Mouse (Mus musculus) intestine, embryonic 16.5 days (tissue): ENCODE data around the gene Ehhadh. TPM values are rescaled to one million over a fixed set of nuclear protein-coding genes. Genes with fewer than 3 reads are reported as not detected.

Source experiments
- ATAC-seq: fragments of 200-750 bp; cut with Nextera tagmentation; 2 replicates; pipeline ENCODE4 v1.8.0; 2017; ENCODE audit warnings: moderate TSS enrichment, moderate library complexity
- H3K27ac ChIP-seq: fragments of 300-500 bp; sonication (generic); 2 replicates; pipeline ENCODE4 v1.5.1; 2014; ENCODE audit warnings: mild to moderate bottlenecking, low read length
- H3K27me3 ChIP-seq: fragments of 300-500 bp; sonication (generic); replicated peaks from 2 replicates; pipeline ENCODE4 v1.6.1; 2014; ENCODE audit warnings: low read length, control low read depth, mixed read lengths; ENCODE audit not compliant: control insufficient read depth, insufficient read depth
- H3K36me3 ChIP-seq: fragments of 300-500 bp; sonication (generic); 2 replicates; pipeline ENCODE4 v1.6.1; 2014; ENCODE audit warnings: low read length, control low read depth; ENCODE audit not compliant: control insufficient read depth, insufficient read depth
- H3K4me1 ChIP-seq: fragments of 300-500 bp; sonication (generic); 2 replicates; pipeline ENCODE4 v1.6.1; 2014; ENCODE audit warnings: low read length, control low read depth, mixed read lengths; ENCODE audit not compliant: control insufficient read depth, insufficient read depth
- H3K4me2 ChIP-seq: fragments of 300-500 bp; sonication (generic); 2 replicates; pipeline ENCODE4 v1.6.1; 2014; ENCODE audit warnings: low read depth, low read length, control low read depth
- H3K4me3 ChIP-seq: fragments of 300-500 bp; sonication (generic); 2 replicates; pipeline ENCODE4 v1.5.1; 2014; ENCODE audit warnings: mild to moderate bottlenecking, low read length
- H3K9ac ChIP-seq: fragments of 300-500 bp; sonication (generic); 2 replicates; pipeline ENCODE4 v1.6.1; 2014; ENCODE audit warnings: low read depth, low read length
- H3K9me3 ChIP-seq: fragments of 300-500 bp; sonication (generic); 2 replicates; pipeline ENCODE4 v1.6.1; 2016; ENCODE audit warnings: low read length, control low read depth; ENCODE audit not compliant: control insufficient read depth
- WGBS: fragments of 180-500 bp; shearing (Covaris S2); extraction: QIAGEN DNeasy Blood & Tissue Kit; methylation state at CpG from one replicate; pipeline ENCODE4 v1.1.7; 2014; 5-methylcytosine and 5-hydroxymethylcytosine counted together
- polyA plus RNA-seq: library from polyadenylated mRNA; unstranded; fragments of >200 nt; fragmentation: Nextera tagmentation; extraction: Ambion mirVana; gene quantifications from 2 replicates; pipeline ENCODE4 v1.2.1, GENCODE M21; 2015

Gene Ehhadh
- 20.2 and 25.9 TPM in 2 replicates for polyA plus RNA-seq

DNA sequence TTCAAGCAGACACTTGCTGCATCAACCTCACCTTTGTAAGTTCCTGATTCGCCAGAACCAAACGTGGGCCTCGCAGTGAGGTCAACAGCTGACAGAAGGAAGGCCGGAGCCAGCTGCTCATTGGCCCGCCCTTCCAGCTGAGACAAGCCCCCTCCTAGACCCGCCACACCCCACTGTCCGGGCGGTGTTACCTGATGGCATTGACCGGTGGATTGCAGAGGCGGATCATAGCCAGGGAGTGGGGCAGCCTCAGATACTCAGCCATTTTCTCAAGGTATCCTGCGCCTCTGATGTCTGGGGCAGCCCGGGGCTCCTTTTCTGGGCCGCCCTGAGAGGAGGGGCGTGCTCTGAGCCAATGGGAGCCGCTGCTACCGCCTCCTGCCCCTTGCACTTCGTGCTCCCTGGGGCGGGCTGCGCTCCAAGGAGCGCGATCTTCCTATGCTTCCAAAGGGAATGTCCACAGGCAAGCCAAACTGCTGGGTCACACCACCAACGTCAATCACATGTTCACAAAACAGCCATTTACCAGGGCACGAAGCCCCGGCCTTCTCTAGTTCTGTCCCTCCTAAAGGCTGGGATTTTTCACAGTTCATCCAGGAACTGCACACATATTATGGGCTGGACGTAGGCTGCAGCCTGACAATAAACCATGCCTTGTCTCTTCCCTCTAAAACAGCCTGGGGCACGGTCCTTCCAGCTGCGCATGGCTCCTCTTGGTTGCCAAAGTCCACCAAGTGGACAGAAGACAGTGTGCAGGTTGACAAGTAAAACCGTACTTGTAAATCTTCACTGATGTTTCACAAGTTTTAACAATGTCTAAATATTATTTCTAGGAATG lies at the start of gene Ehhadh:
Ehhadh (minus strand) TSS at position 292 of the 838 bp plus-strand sequence.
- no peaks in the 10 kb centered on the region for H3K36me3 ChIP-seq
- peak within 1 kb of the TSS; percentile 66 for H3K4me2 ChIP-seq
- H3K4me1 ChIP-seq = peaks cover 4% of the 10 kb centered on the region; the same call in 1 of the 2 replicates
- 4% methylated on average over 28 of the region's 28 CpGs for WGBS
- no peaks in the 10 kb centered on the region for H3K9me3 ChIP-seq
- H3K27ac ChIP-seq = peak within 1 kb of the TSS; percentile 68
- H3K9ac ChIP-seq = peak within 1 kb of the TSS; percentile 75
- ATAC-seq = peak; percentile 98
- H3K4me3 ChIP-seq = peak within 1 kb of the TSS; percentile 59
- H3K27me3 ChIP-seq = no peaks in the 10 kb centered on the region

DNA sequence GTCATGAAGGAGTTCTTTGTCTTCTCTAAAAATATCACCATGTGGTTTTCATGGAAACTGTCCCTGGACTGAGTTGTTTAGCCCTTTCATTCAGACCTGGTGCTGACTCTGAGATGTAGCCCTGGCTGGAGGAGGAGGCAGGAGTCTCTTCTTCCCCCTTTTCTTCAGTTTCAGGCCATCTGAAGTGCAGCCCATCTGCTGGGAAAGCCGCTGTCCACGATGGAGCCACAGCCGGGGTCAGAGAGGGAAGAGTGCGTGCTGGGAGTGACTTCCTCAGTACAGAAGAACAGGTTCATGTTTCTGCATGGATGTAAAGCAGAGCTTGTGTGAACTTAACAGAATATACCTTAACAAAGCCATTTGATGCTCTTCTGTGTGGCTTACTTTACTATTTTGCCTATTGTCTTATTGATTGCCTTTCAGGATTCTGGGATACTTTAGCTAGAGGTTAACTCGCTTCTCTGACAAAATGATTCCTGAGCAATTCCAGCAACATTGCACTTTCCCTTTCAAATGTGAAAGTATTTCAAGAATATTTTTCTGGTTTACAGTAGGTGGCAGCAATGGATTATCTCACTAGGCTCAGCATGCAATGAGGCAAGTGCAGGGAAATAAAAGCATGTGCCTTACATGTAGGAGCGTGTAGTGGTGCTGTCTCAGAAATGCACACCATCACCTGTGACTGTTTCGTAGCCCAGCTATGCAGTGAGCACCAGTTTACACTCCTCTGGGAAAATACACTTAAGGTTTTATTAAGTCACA lies 48.9 kb upstream of the Ehhadh start:
- Histone ChIP-seq H3K4me3 (no peak overlapping the region), H3K36me3 (no peaks in the 10 kb centered on the region), H3K27ac (no peak overlapping the region), H3K27me3 (no peaks in the 10 kb centered on the region), H3K9me3 (no peaks in the 10 kb centered on the region), H3K4me2 (no peak overlapping the region), H3K4me1 (no peaks in the 10 kb centered on the region), H3K9ac (no peak overlapping the region)
- ATAC-seq = peak; percentile 56; the same call in 1 of the 2 replicates
- 50% methylated on average over 7 of the region's 7 CpGs for WGBS

DNA sequence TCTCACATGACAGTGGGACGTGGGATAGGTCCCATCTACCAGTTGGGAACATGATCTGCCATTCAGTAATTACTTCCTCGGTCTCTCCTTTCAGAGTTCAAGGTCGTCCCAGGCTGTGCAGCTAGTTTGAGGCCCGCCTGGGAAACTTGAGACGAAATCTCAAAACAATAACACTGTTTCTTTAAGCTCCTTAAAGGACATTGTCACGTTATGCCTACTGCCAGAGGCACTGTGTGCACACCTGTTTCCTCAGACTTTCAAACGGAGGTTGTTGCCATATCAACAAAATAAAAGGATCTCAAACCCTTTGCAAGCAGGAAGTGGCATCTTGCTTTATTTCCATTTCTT lies 48.0 kb upstream of the Ehhadh start:
- no peak for ATAC-seq
- no peak overlapping the region for H3K9ac ChIP-seq

DNA sequence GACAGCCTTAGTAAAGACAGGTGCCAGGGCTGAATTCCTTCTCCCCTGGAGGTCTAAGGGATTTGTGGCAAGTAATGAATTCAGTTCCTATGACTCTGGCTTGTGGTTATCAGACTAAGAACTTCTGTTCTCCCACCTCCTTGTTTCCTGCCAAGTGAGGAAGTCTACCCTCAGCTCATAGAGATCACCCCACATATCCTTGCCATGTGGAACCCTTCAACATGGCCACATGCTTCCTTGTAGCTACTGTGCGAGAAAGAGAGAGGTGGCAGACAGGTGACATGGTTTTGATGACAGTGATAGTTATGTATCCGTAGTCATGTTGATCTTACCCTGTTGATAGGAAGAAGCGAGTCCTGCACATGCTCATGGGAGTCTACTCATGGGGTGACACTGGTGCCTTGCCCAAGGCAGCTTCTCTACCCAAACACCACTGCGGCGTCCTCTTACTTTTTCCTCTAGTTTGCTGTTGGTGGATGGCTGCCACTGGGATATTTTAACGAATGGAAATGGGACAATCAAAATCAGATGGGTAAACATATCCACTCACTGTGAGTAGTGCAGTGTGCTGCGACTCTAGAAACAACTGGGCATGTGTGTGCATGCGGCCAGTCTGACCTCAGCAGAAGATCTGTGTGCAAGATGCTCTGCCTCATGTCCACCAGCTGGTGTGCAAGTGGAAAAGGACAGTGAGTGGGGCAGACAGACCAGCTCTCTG lies 47.4 kb upstream of the Ehhadh start:
- Histone ChIP-seq H3K27ac (no peak overlapping the region), H3K4me3 (no peak overlapping the region), H3K4me2 (no peak overlapping the region), H3K9ac (no peak overlapping the region), H3K36me3 (no peaks in the 10 kb centered on the region), H3K9me3 (no peaks in the 10 kb centered on the region), H3K4me1 (peaks cover 3% of the 10 kb centered on the region; the same call in 1 of the 2 replicates), H3K27me3 (no peaks in the 10 kb centered on the region)
- WGBS = 86% methylated on average over 8 of the region's 8 CpGs
- ATAC-seq = no peak

More for the DNA sequence above, 48.0 kb upstream of the Ehhadh start:
- Histone ChIP-seq H3K4me2 (no peak overlapping the region), H3K4me1 (peaks cover 3% of the 10 kb centered on the region; the same call in 1 of the 2 replicates), H3K9me3 (no peaks in the 10 kb centered on the region), H3K36me3 (no peaks in the 10 kb centered on the region), H3K4me3 (no peak overlapping the region), H3K27ac (no peak overlapping the region), H3K27me3 (no peaks in the 10 kb centered on the region)
- WGBS = 51% methylated on average over 7 of the region's 7 CpGs

DNA sequence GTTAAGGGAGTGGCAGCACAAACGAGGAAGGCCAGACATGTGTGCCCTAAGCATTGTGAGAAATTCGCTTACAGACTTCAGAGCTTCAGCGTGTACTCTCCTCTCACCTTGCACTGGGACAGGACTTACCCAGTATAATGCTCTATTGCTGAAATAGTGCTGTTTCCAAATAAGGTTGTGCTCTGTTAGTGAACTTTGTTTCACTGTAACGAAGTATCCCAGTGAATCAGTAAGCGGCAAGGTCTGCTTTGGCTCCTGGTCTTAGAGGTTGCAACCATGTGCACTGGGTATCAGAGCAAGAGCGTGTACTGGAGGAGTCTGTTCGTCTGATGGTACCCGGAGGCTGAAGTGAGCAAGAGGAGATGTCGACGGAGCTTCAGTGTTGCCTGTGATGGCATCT lies 46.4 kb upstream of the Ehhadh start:
- no peak overlapping the region for H3K27ac ChIP-seq
- no peak for ATAC-seq
- H3K4me3 ChIP-seq = no peak overlapping the region
- no peaks in the 10 kb centered on the region for H3K27me3 ChIP-seq
- no peaks in the 10 kb centered on the region for H3K9me3 ChIP-seq
- WGBS = 82% methylated on average over 10 of the region's 10 CpGs
- no peaks in the 10 kb centered on the region for H3K36me3 ChIP-seq
- H3K4me2 ChIP-seq = no peak overlapping the region
- H3K4me1 ChIP-seq = peaks cover 5% of the 10 kb centered on the region; the same call in 1 of the 2 replicates
- H3K9ac ChIP-seq = no peak overlapping the region

DNA sequence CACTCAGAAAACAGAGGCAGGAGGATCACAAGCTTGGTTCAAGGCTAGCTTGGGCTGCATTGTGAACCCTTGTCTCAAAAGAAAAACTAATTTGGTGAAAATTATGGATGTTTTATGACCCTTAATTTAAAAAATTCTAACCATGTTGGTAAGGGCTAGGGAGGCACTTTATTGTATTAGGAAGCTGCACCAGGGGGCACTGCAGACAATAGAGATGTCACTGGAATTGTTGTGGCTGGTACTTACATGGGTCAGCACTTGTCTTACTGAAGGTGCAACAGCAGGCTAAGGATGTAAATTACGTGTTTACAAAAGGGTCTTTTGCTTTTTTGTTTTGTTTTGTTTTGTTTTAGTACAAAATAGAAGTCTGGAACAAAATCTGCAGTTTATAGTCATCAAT lies 45.9 kb upstream of the Ehhadh start:
- Histone ChIP-seq H3K27me3 (no peaks in the 10 kb centered on the region), H3K4me1 (peaks cover 5% of the 10 kb centered on the region; the same call in 1 of the 2 replicates), H3K4me3 (no peak overlapping the region), H3K9me3 (no peaks in the 10 kb centered on the region), H3K36me3 (no peaks in the 10 kb centered on the region), H3K9ac (no peak overlapping the region), H3K27ac (no peak overlapping the region), H3K4me2 (no peak overlapping the region)
- ATAC-seq = no peak
- 73% methylated on average over 1 of the region's 1 CpGs for WGBS

DNA sequence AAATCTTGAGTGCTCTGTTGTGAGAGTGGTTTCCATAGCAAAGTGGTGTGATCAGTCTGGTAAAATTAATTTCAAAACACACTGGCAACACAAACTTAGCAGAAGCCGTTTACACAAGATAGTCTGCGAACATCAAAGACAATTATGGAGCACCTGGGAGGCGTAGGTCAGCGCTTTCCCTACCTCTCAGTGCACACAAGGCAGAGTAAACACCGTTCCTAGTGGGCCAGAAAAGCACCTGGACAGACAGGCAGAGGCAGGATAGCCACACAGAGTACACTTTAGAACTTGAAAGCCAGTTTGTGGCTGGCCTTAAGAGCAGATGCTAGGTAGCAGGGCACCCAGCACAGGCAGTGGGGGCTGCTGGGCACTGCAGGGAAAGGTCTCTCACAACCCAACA lies 44.2 kb upstream of the Ehhadh start:
- 52% methylated on average over 5 of the region's 5 CpGs for WGBS
- H3K27ac ChIP-seq = peak overlapping the region; percentile 61
- peak; percentile 77 for ATAC-seq

DNA sequence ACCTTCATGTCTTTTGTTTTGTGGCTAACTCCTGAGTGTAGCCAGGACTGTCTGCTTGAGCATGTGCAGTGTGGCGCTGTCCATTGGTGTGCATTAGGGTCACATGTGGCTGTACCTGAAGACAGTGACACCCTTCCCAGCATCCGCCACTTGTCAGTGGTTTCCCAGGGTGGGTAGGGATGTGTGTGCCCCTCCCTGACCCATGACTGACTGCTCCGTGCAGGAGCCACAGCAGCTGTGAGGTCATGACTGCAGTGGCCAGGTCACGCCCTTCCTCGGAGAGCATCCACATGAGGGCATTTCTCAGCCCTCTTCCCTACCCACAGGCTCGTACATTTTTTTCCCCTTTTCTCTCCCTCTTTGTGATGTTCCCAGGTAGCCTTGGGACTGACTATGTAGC lies 43.2 kb upstream of the Ehhadh start:
- Histone ChIP-seq H3K9me3 (no peaks in the 10 kb centered on the region), H3K4me3 (no peak overlapping the region), H3K27me3 (no peaks in the 10 kb centered on the region), H3K36me3 (no peaks in the 10 kb centered on the region), H3K9ac (no peak overlapping the region), H3K27ac (no peak overlapping the region), H3K4me1 (peaks cover 10% of the 10 kb centered on the region; the same call in 1 of the 2 replicates), H3K4me2 (no peak overlapping the region)
- 47% methylated on average over 6 of the region's 6 CpGs for WGBS
- ATAC-seq = no peak

More for the DNA sequence above, 44.2 kb upstream of the Ehhadh start:
- H3K9ac ChIP-seq = no peak overlapping the region
- no peaks in the 10 kb centered on the region for H3K36me3 ChIP-seq
- H3K27me3 ChIP-seq = no peaks in the 10 kb centered on the region
- peaks cover 10% of the 10 kb centered on the region; the same call in 1 of the 2 replicates for H3K4me1 ChIP-seq
- no peak overlapping the region for H3K4me2 ChIP-seq
- no peak overlapping the region for H3K4me3 ChIP-seq
- no peaks in the 10 kb centered on the region for H3K9me3 ChIP-seq

DNA sequence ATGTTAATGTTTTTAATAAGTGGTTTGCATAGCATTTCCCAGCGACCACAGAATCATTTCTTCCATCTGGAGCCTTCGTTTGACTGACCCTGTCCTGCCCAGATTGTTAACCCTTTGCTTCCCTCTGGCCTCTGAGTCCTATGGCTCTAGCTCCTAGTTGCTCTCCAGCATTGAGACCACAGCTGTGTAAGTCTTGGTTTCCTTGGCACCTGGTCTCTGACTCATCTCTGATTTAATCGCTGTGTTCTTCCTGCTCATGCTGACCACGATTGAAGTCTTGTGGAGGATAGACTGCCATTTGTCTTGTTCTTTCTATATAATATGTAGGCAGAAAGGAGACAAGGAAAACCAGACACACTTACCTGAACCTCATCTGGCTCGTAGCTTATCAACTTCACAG lies 42.1 kb upstream of the Ehhadh start:
- H3K9ac ChIP-seq = no peak overlapping the region
- no peaks in the 10 kb centered on the region for H3K27me3 ChIP-seq
- H3K27ac ChIP-seq = no peak overlapping the region
- H3K36me3 ChIP-seq = no peaks in the 10 kb centered on the region
- H3K9me3 ChIP-seq = no peaks in the 10 kb centered on the region
- 26% methylated on average over 5 of the region's 5 CpGs for WGBS
- ATAC-seq = no peak
- H3K4me2 ChIP-seq = no peak overlapping the region
- H3K4me1 ChIP-seq = peaks cover 10% of the 10 kb centered on the region; the same call in 1 of the 2 replicates
- H3K4me3 ChIP-seq = no peak overlapping the region
